Mouse (Mus musculus) brain, adult 2 months (tissue): Measurements from ENCODE around the gene Nbr1.
A peak's percentile ranks its signal among the peaks of the same experiment; 100 is the strongest.
"Not testable (repeated sequence)": the region's sequence is repeated elsewhere in the genome, so short reads cannot be mapped to it uniquely, and the experiment has no call there.

Experiments used
- DNase-seq: peaks from one replicate; pipeline ENCODE4 v3.0.0; 2011; ENCODE audit warnings: low read depth, low spot score

Nbr1 gene

GRCm38 (mm10) chr11:101582054-101583035, 30.4 kb downstream of the Nbr1 start, which contains the start of gene Tmem106a:
Tmem106a (plus strand) TSS chr11:101582242.
- DNase-seq, result peak; percentile 25

GRCm38 (mm10) chr11:101583205-101583604, 31.3 kb downstream of the Nbr1 start:
- DNase-seq, result no peak

GRCm38 (mm10) chr11:101585031-101585430, 33.1 kb downstream of the Nbr1 start:
- not testable (repeated sequence) for DNase-seq

GRCm38 (mm10) chr11:101585805-101586204, 33.9 kb downstream of the Nbr1 start:
- DNase-seq, result no peak

GRCm38 (mm10) chr11:101587676-101588075, 35.7 kb downstream of the Nbr1 start:
- peak; percentile 84 for DNase-seq

- no peak for DNase-seq
These were observed 36.9 kb downstream of the Nbr1 start for GRCm38 (mm10) chr11:101588868-101589267.

- peak; percentile 67 for DNase-seq
These were observed 37.5 kb downstream of the Nbr1 start for GRCm38 (mm10) chr11:101589444-101589843.

- DNase-seq, result no peak
These were observed 38.2 kb downstream of the Nbr1 start for GRCm38 (mm10) chr11:101589989-101590624.

GRCm38 (mm10) chr11:101599156-101599555, 47.2 kb downstream of the Nbr1 start, which contains the start of gene Gm11634:
Gm11634 (minus strand) TSS chr11:101599256.
- no peak for DNase-seq

- DNase-seq, result peak; percentile 24
These were observed 50.5 kb downstream of the Nbr1 start for GRCm38 (mm10) chr11:101602491-101602890.

- DNase-seq, result no peak
These were observed 52.2 kb downstream of the Nbr1 start for GRCm38 (mm10) chr11:101604116-101604515.

GRCm38 (mm10) chr11:101604531-101605453, 52.8 kb downstream of the Nbr1 start:
- peak; percentile 64 for DNase-seq

- DNase-seq, result not testable (repeated sequence)
These were observed 55.2 kb downstream of the Nbr1 start for GRCm38 (mm10) chr11:101607134-101607533.

GRCm38 (mm10) chr11:101610445-101610844, 58.5 kb downstream of the Nbr1 start:
- no peak for DNase-seq

GRCm38 (mm10) chr11:101613596-101613995, 61.6 kb downstream of the Nbr1 start:
- peak; percentile 29 for DNase-seq

- DNase-seq, result no peak
These were observed 62.2 kb downstream of the Nbr1 start for GRCm38 (mm10) chr11:101614116-101614515.

GRCm38 (mm10) chr11:101615380-101615779, 63.4 kb downstream of the Nbr1 start:
- no peak for DNase-seq

- DNase-seq, result no peak
These were observed 64.2 kb downstream of the Nbr1 start for GRCm38 (mm10) chr11:101616104-101616503.

- DNase-seq, result peak; percentile 40
These were observed 65.2 kb downstream of the Nbr1 start for GRCm38 (mm10) chr11:101616948-101617767.

GRCm38 (mm10) chr11:101617849-101618248, 65.9 kb downstream of the Nbr1 start:
- DNase-seq, result peak; percentile 80
